Mouse (Mus musculus): Measurements from ENCODE around the gene Lipm.

Lipm gene

DNA sequence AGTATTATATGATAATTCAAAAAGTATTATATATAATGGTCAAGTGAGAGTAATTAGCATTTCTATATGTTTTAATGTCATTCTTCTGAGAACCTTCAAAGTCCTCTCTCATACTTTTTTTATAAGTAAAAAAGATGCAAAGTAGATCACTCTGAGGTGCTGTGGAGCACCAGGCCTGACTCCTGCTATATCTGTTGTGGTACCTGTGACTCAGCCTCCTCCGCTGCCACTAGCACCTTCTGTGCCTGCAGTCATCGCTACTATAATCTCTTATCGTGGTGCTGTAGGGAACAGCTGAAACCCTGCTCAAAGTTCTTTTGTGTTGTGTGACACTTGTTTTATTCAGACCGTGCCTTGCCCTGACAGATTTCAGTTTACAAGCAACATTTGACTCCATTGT, 65.7 kb downstream of the Lipm start:
- DNase-seq = no peak

DNA sequence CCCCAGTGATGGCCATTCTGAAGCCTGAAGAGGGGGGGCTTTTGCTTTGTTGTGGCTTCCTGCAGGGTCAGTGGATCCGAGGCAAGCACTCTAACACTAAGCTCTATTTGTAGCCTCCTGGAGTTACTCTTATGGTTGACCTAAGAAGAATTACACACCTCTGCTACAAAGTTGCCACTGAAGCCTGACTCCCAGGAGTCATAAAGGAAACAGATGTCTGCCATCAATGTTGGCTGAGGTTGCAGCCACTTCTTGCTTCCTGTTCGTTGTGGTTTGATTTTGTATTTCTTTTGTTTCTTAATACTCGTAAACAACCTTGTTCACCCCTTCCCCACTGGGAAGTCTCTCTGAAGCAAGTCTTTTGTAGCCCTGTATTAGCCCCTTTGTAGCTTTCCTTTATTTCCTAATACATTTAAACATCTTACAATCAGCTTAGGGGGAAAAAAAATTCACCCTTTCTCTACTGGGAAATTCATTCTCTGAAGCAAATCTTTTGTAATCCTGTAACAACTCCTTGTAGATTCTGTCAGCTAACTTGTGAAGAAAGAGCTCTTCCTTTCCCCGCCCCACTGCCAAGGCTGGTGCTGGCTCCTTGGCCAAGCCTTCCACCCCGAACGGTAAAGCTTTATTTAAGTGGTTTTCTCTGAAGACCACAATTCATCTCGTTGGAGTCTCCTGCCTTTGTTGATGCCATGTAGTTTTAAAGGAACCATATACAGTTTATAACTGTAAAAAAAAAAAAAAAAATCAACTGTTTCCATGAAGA, 67.3 kb downstream of the Lipm start:
- DNase-seq = peak; percentile 39

DNA sequence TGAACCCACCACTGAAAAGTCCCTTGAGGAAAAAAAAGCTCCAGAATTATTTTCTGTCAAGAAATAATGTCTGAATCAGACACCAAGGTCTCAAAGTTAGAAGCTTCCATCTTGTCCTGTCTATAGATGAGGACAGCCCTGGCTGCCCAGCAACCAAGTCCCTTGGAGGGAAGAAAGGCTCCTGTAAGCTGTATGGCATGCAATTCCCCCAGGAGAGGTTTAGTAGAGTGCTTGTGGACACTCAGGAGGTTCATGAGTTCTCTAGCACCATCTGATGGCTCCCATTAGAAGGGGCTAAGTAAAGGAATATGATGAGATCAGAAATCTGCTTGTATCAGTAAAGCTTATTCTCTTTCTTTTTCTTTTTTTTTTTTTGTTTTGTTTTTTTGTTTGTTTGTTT, 68.4 kb downstream of the Lipm start:
- DNase-seq = no peak

DNA sequence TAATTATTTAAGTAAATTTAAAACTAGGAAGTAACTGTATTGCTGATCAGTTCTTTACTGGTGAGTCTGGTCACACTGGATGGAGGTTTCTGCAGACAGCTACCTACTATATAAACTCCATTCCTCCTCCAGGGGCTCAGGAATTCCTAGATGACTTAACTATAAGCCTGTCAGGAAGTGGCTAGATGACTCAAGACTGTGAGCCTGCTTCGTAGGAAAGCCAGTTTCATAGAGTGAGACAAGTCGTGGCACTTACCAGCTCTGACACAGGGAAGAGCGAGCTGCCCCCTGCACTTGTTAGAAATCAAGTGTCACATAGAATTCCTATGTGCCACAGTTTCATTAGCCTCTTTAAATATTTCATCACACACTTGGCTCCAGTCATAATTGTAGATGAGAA, 70.4 kb downstream of the Lipm start:
- DNase-seq = no peak
